Mouse (Mus musculus): ENCODE data around the gene Oprl1.

Oprl1 gene

GRCm38 (mm10) chr2:181765251-181765650 is 50.4 kb downstream of the Oprl1 start:
- DNase-seq (ENCODE audit: low read depth, low spot score): no peak

GRCm38 (mm10) chr2:181766672-181767557 is 52.1 kb downstream of the Oprl1 start:
- no peak for DNase-seq (ENCODE audit: low read depth, low spot score)

- no peak for DNase-seq (ENCODE audit: low read depth, low spot score)
Observed at GRCm38 (mm10) chr2:181768451-181768850, 53.6 kb downstream of the Oprl1 start.

GRCm38 (mm10) chr2:181769397-181769796 is 54.6 kb downstream of the Oprl1 start:
- DNase-seq (ENCODE audit: low read depth, low spot score): no peak
